Mouse (Mus musculus) limb, embryonic 12.5 days (tissue): ENCODE data around the gene 1700080E11Rik. TPM values are rescaled to one million over a fixed set of nuclear protein-coding genes. Genes with fewer than 3 reads are reported as not detected.
"Not testable (repeated sequence)": the region's sequence is repeated elsewhere in the genome, so short reads cannot be mapped to it uniquely, and the experiment has no call there.

ENCODE experiments used
- ATAC-seq: fragments of 200-750 bp; cut with Nextera tagmentation; 2 replicates; pipeline ENCODE4 v1.8.0; 2017; ENCODE audit warnings: low read depth, moderate TSS enrichment; ENCODE audit not compliant: insufficient number of reproducible peaks, insufficient read depth, low FRiP score, low TSS enrichment
- H3K27ac ChIP-seq: fragments of 300-500 bp; sonication (generic); 2 replicates; pipeline ENCODE4 v1.5.1; 2016; ENCODE audit warnings: mild to moderate bottlenecking, moderate library complexity
- H3K27me3 ChIP-seq: fragments of 300-500 bp; sonication (generic); 2 replicates; pipeline ENCODE4 v1.6.1; 2016; ENCODE audit warnings: mild to moderate bottlenecking, moderate library complexity
- H3K36me3 ChIP-seq: fragments of 300-500 bp; sonication (generic); 2 replicates; pipeline ENCODE4 v1.6.1; 2016; ENCODE audit warnings: mild to moderate bottlenecking, moderate library complexity
- H3K4me1 ChIP-seq: fragments of 300-500 bp; sonication (generic); replicated peaks from 2 replicates; pipeline ENCODE4 v1.6.1; 2016
- H3K4me2 ChIP-seq: fragments of 300-500 bp; sonication (generic); 2 replicates; pipeline ENCODE4 v1.6.1; 2016; ENCODE audit warnings: mild to moderate bottlenecking, moderate library complexity
- H3K4me3 ChIP-seq: fragments of 300-500 bp; sonication (generic); replicated peaks from 2 replicates; pipeline ENCODE4 v1.5.1; 2016; ENCODE audit warnings: mild to moderate bottlenecking
- H3K9ac ChIP-seq: fragments of 300-500 bp; sonication (generic); replicated peaks from 2 replicates; pipeline ENCODE4 v1.6.1; 2016; ENCODE audit warnings: mild to moderate bottlenecking, moderate library complexity
- H3K9me3 ChIP-seq: fragments of 300-500 bp; sonication (generic); 2 replicates; pipeline ENCODE4 v1.6.1; 2016; ENCODE audit warnings: mild to moderate bottlenecking, moderate library complexity
- WGBS: fragments of 180-500 bp; shearing (Covaris S2); methylation state at CpG from one replicate; pipeline ENCODE4 v1.1.7; 2016; 5-methylcytosine and 5-hydroxymethylcytosine counted together
- polyA plus RNA-seq: library from polyadenylated mRNA; unstranded; fragments of >200 nt; fragmentation: Nextera tagmentation; extraction: Ambion mirVana; gene quantifications from 2 replicates; pipeline ENCODE4 v1.2.1, GENCODE M21; 2016

The 1700080E11Rik gene
- polyA plus RNA-seq: not detected in 2 replicates

GRCm38 (mm10) chr9:105144992-105145391 lies at the start of gene 1700080E11Rik:
Gene 1700080E11Rik, minus strand, starts transcription at chr9:105145092.
- no peak within 1 kb of the TSS for H3K4me2 ChIP-seq
- no peak within 1 kb of the TSS for H3K4me3 ChIP-seq
- H3K4me1 ChIP-seq: no peaks in the 10 kb centered on the region
- ATAC-seq: no peak
- no peaks in the 10 kb centered on the region for H3K9me3 ChIP-seq
- no peak within 1 kb of the TSS for H3K9ac ChIP-seq
- 76% methylated on average over 6 of the region's 6 CpGs for WGBS
- H3K27ac ChIP-seq: no peak within 1 kb of the TSS
- H3K36me3 ChIP-seq: no peaks in the 10 kb centered on the region
- H3K27me3 ChIP-seq: no peaks in the 10 kb centered on the region

GRCm38 (mm10) chr9:105186725-105187124 lies 41.8 kb upstream of the 1700080E11Rik start:
- H3K36me3 ChIP-seq: no peaks in the 10 kb centered on the region
- H3K27ac ChIP-seq: no peak overlapping the region
- WGBS: 76% methylated on average over 3 of the region's 3 CpGs
- no peak overlapping the region for H3K9ac ChIP-seq
- H3K27me3 ChIP-seq: no peaks in the 10 kb centered on the region
- no peak for ATAC-seq
- H3K9me3 ChIP-seq: no peaks in the 10 kb centered on the region
- H3K4me1 ChIP-seq: no peaks in the 10 kb centered on the region
- no peak overlapping the region for H3K4me2 ChIP-seq
- H3K4me3 ChIP-seq: no peak overlapping the region

GRCm38 (mm10) chr9:105182392-105182791 lies 37.5 kb upstream of the 1700080E11Rik start:
- 82% methylated on average over 3 of the region's 3 CpGs for WGBS

GRCm38 (mm10) chr9:105139204-105139603 lies 5.7 kb downstream of the 1700080E11Rik start:
- ATAC-seq: no peak
- Histone ChIP-seq H3K36me3 (no peaks in the 10 kb centered on the region), H3K4me3 (no peak overlapping the region), H3K9ac (no peak overlapping the region), H3K9me3 (no peaks in the 10 kb centered on the region), H3K4me1 (no peaks in the 10 kb centered on the region), H3K27me3 (no peaks in the 10 kb centered on the region), H3K4me2 (no peak overlapping the region), H3K27ac (no peak overlapping the region)
- 77% methylated on average over 6 of the region's 6 CpGs for WGBS

More at GRCm38 (mm10) chr9:105182392-105182791, 37.5 kb upstream of the 1700080E11Rik start:
- H3K4me2 ChIP-seq: no peak overlapping the region
- H3K27ac ChIP-seq: no peak overlapping the region
- no peak for ATAC-seq
- no peaks in the 10 kb centered on the region for H3K9me3 ChIP-seq
- no peak overlapping the region for H3K4me3 ChIP-seq
- no peaks in the 10 kb centered on the region for H3K36me3 ChIP-seq
- no peak overlapping the region for H3K9ac ChIP-seq
- H3K4me1 ChIP-seq: no peaks in the 10 kb centered on the region
- H3K27me3 ChIP-seq: no peaks in the 10 kb centered on the region

- Histone ChIP-seq H3K4me1 (0 out of 2 replicates have a peak, but pooled peaks cover 4% of the 10 kb centered on the region), H3K27me3 (no peaks in the 10 kb centered on the region; the same call in 1 of the 2 replicates), H3K4me3 (no peak overlapping the region), H3K9ac (no peak overlapping the region), H3K27ac (no peak overlapping the region), H3K4me2 (no peak overlapping the region), H3K9me3 (no peaks in the 10 kb centered on the region), H3K36me3 (no peaks in the 10 kb centered on the region)
- ATAC-seq: no peak
- WGBS: 32% methylated on average over 1 of the region's 1 CpGs
Measured at GRCm38 (mm10) chr9:105136404-105136803, 8.5 kb downstream of the 1700080E11Rik start.

- H3K9me3 ChIP-seq: no peaks in the 10 kb centered on the region
- H3K27ac ChIP-seq: no peak overlapping the region
- H3K36me3 ChIP-seq: no peaks in the 10 kb centered on the region
- H3K4me2 ChIP-seq: no peak overlapping the region
- 87% methylated on average over 5 of the region's 5 CpGs for WGBS
- no peaks in the 10 kb centered on the region; the same call in 1 of the 2 replicates for H3K27me3 ChIP-seq
- no peak for ATAC-seq
- 0 out of 2 replicates have a peak, but pooled peaks cover 7% of the 10 kb centered on the region for H3K4me1 ChIP-seq
- H3K9ac ChIP-seq: no peak overlapping the region
- no peak overlapping the region for H3K4me3 ChIP-seq
Measured at GRCm38 (mm10) chr9:105134536-105134935, 10.4 kb downstream of the 1700080E11Rik start.

- WGBS: 24% methylated on average over 5 of the region's 5 CpGs
- no peak overlapping the region for H3K27ac ChIP-seq
- no peaks in the 10 kb centered on the region for H3K36me3 ChIP-seq
- no peaks in the 10 kb centered on the region; the same call in 1 of the 2 replicates for H3K27me3 ChIP-seq
- H3K4me1 ChIP-seq: 0 out of 2 replicates have a peak, but pooled peaks cover 7% of the 10 kb centered on the region
- H3K4me3 ChIP-seq: peak overlapping the region; percentile 77
- peak overlapping the region; percentile 84 for H3K4me2 ChIP-seq
- ATAC-seq: peak; percentile 27; the same call in 1 of the 2 replicates
- H3K9me3 ChIP-seq: no peaks in the 10 kb centered on the region
- H3K9ac ChIP-seq: no peak overlapping the region
Measured at GRCm38 (mm10) chr9:105132002-105132367, 12.9 kb downstream of the 1700080E11Rik start.

- peak; percentile 97 for ATAC-seq
- under 1% methylated on average over 60 of the region's 60 CpGs for WGBS
- H3K27ac ChIP-seq: 0 out of 2 replicates have a peak within 1 kb of the TSS, but pooled peaks have one; percentile 7
- H3K4me1 ChIP-seq: 0 out of 2 replicates have a peak, but pooled peaks cover 7% of the 10 kb centered on the region
- peak within 1 kb of the TSS; percentile 73 for H3K9ac ChIP-seq
- peak within 1 kb of the TSS; percentile 84 for H3K4me2 ChIP-seq
- H3K9me3 ChIP-seq: no peaks in the 10 kb centered on the region
- no peaks in the 10 kb centered on the region; the same call in 1 of the 2 replicates for H3K27me3 ChIP-seq
- H3K4me3 ChIP-seq: peak within 1 kb of the TSS; percentile 77
- H3K36me3 ChIP-seq: no peaks in the 10 kb centered on the region
Measured at GRCm38 (mm10) chr9:105131253-105132001, 13.5 kb downstream of the 1700080E11Rik start, which contains the start of gene Nudt16. Gene Nudt16, minus strand, starts transcription at chr9:105131824.

- Histone ChIP-seq H3K9me3 (no peaks in the 10 kb centered on the region), H3K27ac (no peak overlapping the region), H3K36me3 (no peaks in the 10 kb centered on the region), H3K4me2 (no peak overlapping the region), H3K4me1 (0 out of 2 replicates have a peak, but pooled peaks cover 7% of the 10 kb centered on the region), H3K27me3 (no peaks in the 10 kb centered on the region; the same call in 1 of the 2 replicates), H3K9ac (no peak overlapping the region), H3K4me3 (no peak overlapping the region)
- WGBS: 90% methylated on average over 8 of the region's 8 CpGs
- ATAC-seq: no peak
Measured at GRCm38 (mm10) chr9:105130331-105130730, 14.6 kb downstream of the 1700080E11Rik start.

GRCm38 (mm10) chr9:105125206-105125605 lies 19.7 kb downstream of the 1700080E11Rik start:
- H3K9me3 ChIP-seq, H3K4me1 ChIP-seq, H3K9ac ChIP-seq, H3K4me3 ChIP-seq, H3K36me3 ChIP-seq, ATAC-seq, H3K27me3 ChIP-seq, H3K4me2 ChIP-seq, H3K27ac ChIP-seq: not testable (repeated sequence)
- 74% methylated on average over 3 of the region's 3 CpGs for WGBS

GRCm38 (mm10) chr9:105103893-105104292 lies 41.0 kb downstream of the 1700080E11Rik start:
- WGBS: 84% methylated on average over 5 of the region's 5 CpGs
- H3K4me1 ChIP-seq: no peaks in the 10 kb centered on the region
- H3K27ac ChIP-seq: no peak overlapping the region
- no peak overlapping the region for H3K9ac ChIP-seq
- ATAC-seq: no peak; the same call in 1 of the 2 replicates
- no peaks in the 10 kb centered on the region for H3K9me3 ChIP-seq
- H3K4me2 ChIP-seq: no peak overlapping the region
- no peaks in the 10 kb centered on the region for H3K27me3 ChIP-seq
- H3K36me3 ChIP-seq: no peaks in the 10 kb centered on the region
- no peak overlapping the region for H3K4me3 ChIP-seq
